Mouse (Mus musculus) sigmoid colon, adult 10 weeks (tissue): Measurements from ENCODE around the gene Selp. TPM values are rescaled to one million over a fixed set of nuclear protein-coding genes. Genes with fewer than 3 reads are reported as not detected.

ENCODE experiments used
- polyA plus RNA-seq: library from polyadenylated mRNA; stranded (reverse); fragments of 350-450 nt; fragmentation: Illumina TruSeq; extraction: RNeasy Lipid Tissue Mini Kit (QIAGEN cat#74804); gene quantifications from one replicate; pipeline ENCODE4 v1.2.3, GENCODE M21; 2014; ENCODE audit warnings: low read depth, low replicate concordance

Selp gene
- polyA plus RNA-seq, result 3.8 TPM

DNA sequence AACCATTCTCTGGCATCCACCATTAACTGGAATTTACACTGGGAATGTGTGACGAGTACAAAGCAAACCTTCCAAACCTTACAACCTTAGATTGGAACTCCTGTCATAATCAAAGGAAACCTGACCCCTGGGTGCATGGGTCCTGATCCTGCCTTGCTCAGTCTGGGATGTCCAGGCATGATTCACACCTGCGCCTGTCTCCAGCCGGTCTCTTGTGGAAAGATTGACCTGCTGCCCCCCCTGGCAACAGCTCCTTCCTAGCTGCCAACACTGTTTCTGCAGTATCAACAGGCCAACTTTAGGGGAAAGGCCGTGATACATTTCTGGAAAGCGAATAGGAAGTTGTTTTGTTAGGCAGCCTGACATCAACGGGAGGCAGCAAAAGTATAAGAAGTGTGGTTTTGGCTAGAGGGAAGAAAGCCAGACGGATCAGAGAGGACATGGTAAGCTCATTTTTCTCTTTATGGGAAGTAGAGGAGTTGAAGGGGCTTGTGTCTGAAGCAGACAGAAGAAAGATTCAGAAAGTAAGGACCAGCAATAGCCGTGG is at the start of gene Selp:
Selp (plus strand) TSS at position 318 of the 547 bp plus-strand sequence.

DNA sequence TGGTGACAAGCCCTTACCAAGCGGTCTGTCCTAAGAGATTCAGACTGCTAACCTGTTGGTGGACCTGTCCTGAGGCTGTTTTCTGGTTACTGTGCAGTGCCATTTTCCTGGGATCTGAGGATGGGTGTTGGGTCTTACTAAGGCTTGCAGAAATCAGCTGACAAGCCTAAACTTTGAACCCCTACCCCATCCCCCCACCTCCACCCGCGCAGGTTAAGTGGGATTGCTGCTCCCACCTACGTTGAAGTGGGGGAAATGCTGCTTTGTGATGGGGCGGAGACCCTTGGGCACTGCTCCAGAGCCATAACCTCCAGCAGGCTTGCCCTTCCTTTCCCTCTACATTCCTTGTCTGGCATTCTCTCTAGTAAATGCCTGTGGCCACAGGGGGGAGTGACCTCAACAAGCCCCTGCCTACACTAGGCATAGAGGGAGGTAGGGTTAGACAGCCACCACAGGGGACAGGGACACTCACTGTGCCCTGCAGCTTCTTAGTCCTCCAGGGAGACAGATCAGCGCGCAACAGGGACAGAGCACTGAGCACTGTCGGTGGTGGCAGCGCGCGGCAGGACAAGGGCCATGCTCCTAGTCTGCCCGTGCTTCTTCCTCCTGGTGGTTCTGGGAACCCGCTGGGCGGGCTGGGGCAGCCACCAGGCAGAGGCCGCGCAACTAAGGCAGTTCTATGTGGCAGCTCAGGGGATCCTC is 36.5 kb downstream of the Selp start, which contains the start of gene F5:
F5 (plus strand) TSS at position 452 of the 702 bp plus-strand sequence.

Other genes starting within 250 kb of the Selp start
- gene Scyl3, start 186.2 kb upstream of the Selp start, polyA plus RNA-seq, result 60.6 TPM
- gene BC055324, start 120.5 kb upstream of the Selp start, polyA plus RNA-seq, result 3.2 TPM
- gene Mettl18, start 120.4 kb upstream of the Selp start, polyA plus RNA-seq, result 9.5 TPM
- gene Sele, start 67.0 kb upstream of the Selp start, polyA plus RNA-seq, result not detected
- gene Sell, start 53.3 kb upstream of the Selp start, polyA plus RNA-seq, result 21.8 TPM
- 3.7 TPM for gene F5, start 36.6 kb downstream of the Selp start, polyA plus RNA-seq
- gene Slc19a2, start 133.8 kb downstream of the Selp start, polyA plus RNA-seq, result 18.2 TPM
- 30.1 TPM for gene Ccdc181, start 160.3 kb downstream of the Selp start, polyA plus RNA-seq
- 14.4 TPM for gene Nme7, start 188.9 kb downstream of the Selp start, polyA plus RNA-seq
- gene Blzf1, start 192.2 kb downstream of the Selp start, polyA plus RNA-seq, result 37.6 TPM